Mouse (Mus musculus) adrenal gland, postnatal 25 days (tissue): ENCODE data around the gene Mepce. TPM values are rescaled to one million over a fixed set of nuclear protein-coding genes. Genes with fewer than 3 reads are reported as not detected.

Experiments
- DNase-seq: peaks from one replicate; pipeline ENCODE4 v3.0.0; 2021; ENCODE audit warnings: mixed read lengths
- total RNA-seq: library from RNA; stranded (reverse); gene quantifications from 2 replicates; pipeline ENCODE4 v1.2.3, GENCODE M21; 2021

Gene Mepce
- total RNA-seq, 1 experiment from 2014 or later = 66.5 TPM

DNA sequence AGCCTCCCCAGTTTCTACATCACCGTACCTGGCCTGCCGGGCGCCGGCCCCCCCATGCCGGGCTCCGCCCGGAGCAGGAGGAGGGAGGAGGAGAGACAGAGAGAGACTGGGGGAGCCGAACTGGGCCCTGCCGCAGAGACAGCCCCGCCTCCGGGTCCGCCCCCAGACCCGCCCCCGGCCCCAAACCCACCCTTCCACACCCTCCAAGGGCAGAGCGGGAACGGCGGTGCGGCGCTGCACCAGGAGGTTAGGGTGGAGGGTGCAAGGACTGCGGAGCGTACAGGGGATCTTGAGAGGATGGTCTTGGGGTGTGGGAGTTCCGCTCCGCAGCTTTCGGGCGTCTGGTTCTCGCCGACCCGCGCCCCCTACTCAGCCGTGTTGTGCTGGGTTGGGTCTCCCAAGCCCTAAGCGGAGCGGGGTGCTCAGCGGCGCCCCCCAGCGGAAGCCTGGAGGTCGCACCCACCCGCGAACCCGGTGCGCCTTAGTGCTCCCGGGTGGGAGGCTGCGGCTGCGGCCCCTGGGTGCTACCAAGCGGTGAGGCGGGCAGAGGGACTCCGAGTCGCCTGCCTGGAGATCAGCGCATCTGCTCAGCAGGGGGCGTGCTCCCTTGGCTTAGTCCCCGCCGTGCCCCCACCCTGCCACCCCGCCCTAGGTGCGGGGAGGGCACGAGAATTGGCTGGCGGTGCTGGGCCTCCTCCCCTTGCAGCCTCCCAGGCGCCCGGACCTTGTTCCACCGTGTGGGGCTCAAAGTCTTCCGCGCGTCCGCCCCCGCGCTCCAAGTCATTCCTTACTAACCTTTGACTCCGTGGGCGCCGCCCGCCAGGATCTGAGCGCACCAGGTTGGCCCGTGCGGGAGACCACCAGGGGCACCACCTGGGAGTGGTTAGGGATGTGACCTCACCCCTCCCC is 46.2 kb downstream of the Mepce start, which contains the start of gene Nyap1:
TSS of gene Nyap1 (minus strand) at position 585 of the 909 bp plus-strand sequence.
- peak; percentile 80 for DNase-seq

DNA sequence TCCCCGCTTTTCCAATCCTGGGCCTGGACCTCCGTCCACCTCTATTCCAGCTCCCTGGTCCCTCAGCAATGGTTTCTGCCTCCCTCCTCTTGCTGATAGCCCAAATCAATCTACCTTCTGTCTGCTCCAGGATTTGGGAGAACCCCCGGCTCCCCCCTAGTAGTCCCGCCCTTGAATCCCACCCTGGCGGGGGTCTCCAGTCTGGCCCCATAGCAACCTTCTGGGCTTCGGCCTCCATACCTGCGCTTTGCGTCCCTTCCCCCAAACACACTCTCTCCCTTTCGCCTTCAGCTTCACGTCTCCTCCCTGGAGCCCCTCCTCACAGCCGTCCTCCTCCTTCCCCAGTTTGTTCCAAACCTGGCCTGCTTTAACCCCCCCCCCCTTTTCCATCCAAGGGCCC is 46.9 kb downstream of the Mepce start:
- DNase-seq = no peak

DNA sequence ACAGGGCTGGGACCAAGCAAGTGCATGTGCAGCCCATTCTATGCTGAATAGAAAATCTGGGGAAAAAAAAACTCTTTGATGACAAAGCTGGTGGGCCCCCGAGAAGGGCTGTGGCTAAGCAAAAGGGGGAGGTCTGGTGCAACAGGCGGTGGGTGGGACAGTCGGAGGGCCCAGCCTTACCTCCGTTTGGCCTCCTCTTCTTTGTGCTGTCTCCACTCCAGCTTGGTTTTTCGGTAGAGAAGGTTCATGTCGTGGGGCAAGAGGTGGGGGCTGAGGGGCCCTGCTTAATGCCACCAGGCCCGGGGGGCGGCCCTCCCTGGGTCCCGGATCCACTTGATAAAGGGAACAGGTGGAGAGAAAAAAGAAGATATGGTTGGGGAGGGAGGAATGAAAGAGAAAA is 48.0 kb downstream of the Mepce start:
- DNase-seq = no peak

DNA sequence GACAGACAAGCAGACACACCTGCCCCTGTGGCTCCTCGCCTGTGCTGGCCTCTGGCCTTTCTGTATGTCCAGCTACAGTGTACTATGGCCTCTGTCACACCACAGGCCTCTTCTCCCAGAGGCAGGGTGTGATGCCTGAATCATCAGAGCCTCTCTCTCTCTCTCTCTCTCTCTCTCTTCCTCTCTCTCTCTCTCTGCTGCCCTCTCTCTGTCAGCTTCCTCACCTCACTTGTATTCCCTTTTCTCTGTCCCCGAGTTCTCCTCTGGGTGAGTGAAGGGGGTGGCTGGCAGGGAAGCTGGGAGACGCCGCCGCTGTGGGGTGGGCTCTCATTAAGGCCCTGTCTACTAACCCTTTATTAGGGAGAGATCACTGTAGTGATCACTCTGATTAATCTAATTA is 48.9 kb downstream of the Mepce start:
- no peak for DNase-seq

DNA sequence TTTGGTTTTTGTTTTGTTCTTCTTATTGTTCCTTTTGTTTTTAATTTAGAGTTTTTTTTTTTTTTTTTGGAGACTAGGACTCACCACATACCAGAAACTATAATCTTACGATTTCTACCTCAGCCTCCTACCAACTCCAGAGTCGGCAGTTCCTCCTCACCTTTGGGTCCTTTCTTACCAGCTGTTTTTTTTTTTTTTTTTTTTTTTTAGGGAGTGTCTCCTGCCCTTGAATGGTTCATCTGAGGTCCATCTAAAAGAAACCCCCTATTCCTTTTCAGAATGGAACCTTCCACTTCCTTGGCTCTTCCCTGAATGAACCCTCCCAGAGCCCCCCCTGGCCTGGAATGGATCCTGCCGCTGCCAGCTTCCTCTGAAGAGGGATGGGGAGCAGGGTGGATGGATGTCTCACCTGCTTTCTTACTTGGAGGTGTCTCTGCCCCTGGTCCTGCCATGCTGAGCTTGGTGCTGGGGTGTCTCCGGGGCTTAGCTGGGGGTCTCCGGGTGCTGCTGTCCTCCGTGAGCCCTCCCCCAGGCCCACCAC is 50.0 kb downstream of the Mepce start:
- DNase-seq = no peak

DNA sequence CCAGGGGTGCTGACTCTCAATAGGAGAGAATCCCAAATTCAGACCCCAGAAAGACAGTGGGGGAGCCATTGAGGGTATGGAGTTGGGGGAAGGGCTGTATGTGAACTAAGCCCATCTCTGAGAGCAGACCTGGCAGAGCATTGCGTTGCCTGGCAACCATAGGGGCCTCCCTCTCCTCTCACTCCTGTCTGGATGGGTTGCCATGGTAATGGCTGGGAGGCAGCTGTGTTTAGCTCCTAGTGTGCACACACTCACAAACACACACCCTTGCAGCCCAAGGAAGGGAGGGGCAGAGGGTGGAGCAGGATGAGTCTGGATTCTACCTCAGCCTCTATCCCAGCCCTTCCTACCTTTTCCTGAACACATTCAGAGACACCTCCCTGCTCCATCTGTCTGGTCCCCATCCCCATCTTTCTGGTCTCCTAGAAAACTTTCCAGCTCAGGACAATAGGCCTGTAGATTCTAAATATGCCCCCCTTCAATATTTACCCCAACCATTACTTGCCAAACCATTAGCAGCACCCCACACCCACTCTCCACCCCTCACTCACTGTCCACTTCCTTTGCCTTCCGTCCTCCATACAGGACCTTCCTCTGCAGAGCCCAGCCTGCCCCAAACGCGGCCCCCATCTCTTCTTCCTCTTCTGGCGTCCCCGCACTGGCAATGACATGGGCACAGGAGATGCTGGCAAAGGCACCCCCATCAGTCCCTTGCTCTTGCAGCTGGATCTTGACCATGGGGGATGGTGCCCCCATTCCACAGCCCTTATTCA is 53.0 kb downstream of the Mepce start:
- no peak for DNase-seq

DNA sequence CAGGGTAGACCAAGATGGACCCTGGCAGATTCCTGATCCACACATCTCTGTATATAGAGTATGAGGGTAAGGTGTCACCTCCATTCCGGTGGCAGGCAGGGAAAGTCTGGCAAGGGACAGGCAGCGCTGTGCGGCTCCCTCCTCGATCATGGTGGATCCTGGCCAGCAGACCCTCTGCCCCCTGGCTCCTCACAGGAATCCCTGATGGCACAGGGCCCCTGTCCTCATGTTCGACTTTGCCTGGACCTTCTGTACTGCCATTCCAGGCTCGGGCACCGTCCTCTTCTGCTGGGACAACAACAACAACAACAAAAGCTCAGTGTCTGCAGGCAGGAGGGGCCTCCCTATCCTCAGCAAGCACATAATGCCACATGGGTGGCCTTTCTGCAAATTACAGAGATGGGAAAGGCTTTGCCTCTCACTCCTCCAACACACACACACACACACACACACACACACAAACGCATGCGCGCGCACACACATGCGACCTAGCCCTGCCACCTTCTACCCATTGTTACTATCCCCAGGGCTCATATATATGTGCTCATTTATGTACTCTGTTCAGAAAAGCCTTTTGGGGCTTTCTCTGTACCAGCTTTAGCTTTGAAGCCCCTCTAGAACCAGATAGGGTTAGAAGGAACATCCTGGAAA is 53.7 kb downstream of the Mepce start:
- DNase-seq = no peak

Other genes with a start within 250 kb of the Mepce start
- 2.7 and 6.4 TPM in 2 replicates for gene Actl6b, start 234.1 kb downstream of the Mepce start, total RNA-seq
- 0.85 and 2.9 TPM in 2 replicates for gene Tfr2, start 217.8 kb downstream of the Mepce start, total RNA-seq
- gene Mospd3, start 186.6 kb downstream of the Mepce start, total RNA-seq = 54.1 and 59.1 TPM in 2 replicates
- 931 and 937 TPM in 2 replicates for gene Pcolce, start 173.9 kb downstream of the Mepce start, total RNA-seq
- 1.0 and 2.2 TPM in 2 replicates for gene Fbxo24, start 158.7 kb downstream of the Mepce start, total RNA-seq
- gene Lrch4, start 158.5 kb downstream of the Mepce start, total RNA-seq = 19.3 and 35.7 TPM in 2 replicates
- 13.4 and 18.2 TPM in 2 replicates for gene Gm20605, start 158.5 kb downstream of the Mepce start, total RNA-seq
- gene Sap25, start 146.3 kb downstream of the Mepce start, total RNA-seq = 10.0 and 14.0 TPM in 2 replicates
- 4.9 and 5.7 TPM in 2 replicates for gene Irs3, start 141.9 kb downstream of the Mepce start, total RNA-seq
- gene Agfg2, start 102.9 kb downstream of the Mepce start, total RNA-seq = 32.1 and 43.7 TPM in 2 replicates
- 3.0 and 5.6 TPM in 2 replicates for gene Nyap1, start 46.0 kb downstream of the Mepce start, total RNA-seq
- 86.0 and 104 TPM in 2 replicates for gene Tsc22d4, start 41.9 kb downstream of the Mepce start, total RNA-seq
- gene Ppp1r35, start 8.8 kb downstream of the Mepce start, total RNA-seq = 30.9 and 34.0 TPM in 2 replicates
- gene Zcwpw1, start 143 bp upstream of the Mepce start, total RNA-seq = 3.6 and 5.2 TPM in 2 replicates
- 0.67 and 2.8 TPM in 2 replicates for gene Pilra, start 48.6 kb upstream of the Mepce start, total RNA-seq
- gene Pilrb1, start 70.5 kb upstream of the Mepce start, total RNA-seq = 0.97 TPM in 1 of 2 replicates, not detected in the other
- 0.64 and 0.86 TPM in 2 replicates for gene Pilrb2, start 84.2 kb upstream of the Mepce start, total RNA-seq
- 0.90 TPM in 1 of 2 replicates, not detected in the other for gene Cyp3a13, start 134.0 kb upstream of the Mepce start, total RNA-seq
- gene Gjc3, start 175.4 kb upstream of the Mepce start, total RNA-seq = 0.55 TPM in 1 of 2 replicates, not detected in the other
- gene Azgp1, start 193.9 kb upstream of the Mepce start, total RNA-seq = 0.52 and 11.1 TPM in 2 replicates
- gene Smok3a, start 233.6 kb upstream of the Mepce start, total RNA-seq = not detected in 2 replicates
- not detected in 2 replicates for gene Smok3b, start 233.8 kb upstream of the Mepce start, total RNA-seq